Mouse (Mus musculus) liver, embryonic 14.5 days (tissue): Measurements from ENCODE around the gene Mrpl44. TPM values are rescaled to one million over a fixed set of nuclear protein-coding genes. Genes with fewer than 3 reads are reported as not detected.
A peak's percentile ranks its signal among the peaks of the same experiment; 100 is the strongest.

Source experiments
- ATAC-seq: fragments of 200-750 bp; cut with Nextera tagmentation; 2 replicates; pipeline ENCODE4 v1.8.0; 2017; ENCODE audit warnings: moderate number of reproducible peaks, mild to moderate bottlenecking, moderate library complexity; ENCODE audit not compliant: insufficient read depth
- DNase-seq, 3 experiments: peaks; one replicate each; pipeline ENCODE4 v3.0.0-alpha.2; 2012 to 2013; ENCODE audit warnings: low read depth in 3 of 3, low spot score in 3 of 3
- H3K27ac ChIP-seq: fragments of 300-500 bp; sonication (generic); 2 replicates; pipeline ENCODE4 v1.5.1; 2014; ENCODE audit warnings: moderate library complexity, mild to moderate bottlenecking, control low read depth, inconsistent platforms
- H3K27me3 ChIP-seq: fragments of 300-500 bp; sonication (generic); 2 replicates; pipeline ENCODE4 v1.6.1; 2014; ENCODE audit warnings: mild to moderate bottlenecking, low read length, moderate library complexity; ENCODE audit not compliant: control insufficient read depth, insufficient read depth
- H3K36me3 ChIP-seq: fragments of 300-500 bp; sonication (generic); replicated peaks from 2 replicates; pipeline ENCODE4 v1.6.1; 2014; ENCODE audit warnings: low read depth; ENCODE audit not compliant: control insufficient read depth, insufficient read depth
- H3K4me1 ChIP-seq, 2 experiments: fragments of 200-500 bp in 1 of 2; fragments of 300-500 bp in 1 of 2; sonication (generic) in 1 of 2; replicated peaks; 2 replicates each; pipeline ENCODE4 v1.6.1; 2012 to 2014; ENCODE audit warnings: antibody characterized with exemption in 1 of 2, inconsistent platforms in 1 of 2, low read length in 1 of 2; ENCODE audit not compliant: control insufficient read depth in 2 of 2, insufficient read depth in 2 of 2
- H3K4me2 ChIP-seq: fragments of 300-500 bp; sonication (generic); 2 replicates; pipeline ENCODE4 v1.6.1; 2014; ENCODE audit warnings: low read depth, mild to moderate bottlenecking, control low read depth, moderate library complexity
- H3K4me3 ChIP-seq, 2 experiments: fragments of 200-500 bp in 1 of 2; fragments of 300-500 bp in 1 of 2; sonication (generic) in 1 of 2; 2 replicates each; pipeline ENCODE4 v1.5.1; 2012 to 2014; ENCODE audit warnings: low read depth in 2 of 2, low read length in 2 of 2, mild to moderate bottlenecking in 2 of 2, control low read depth in 1 of 2, inconsistent platforms in 1 of 2, moderate library complexity in 1 of 2; ENCODE audit not compliant: insufficient read depth in 1 of 2
- H3K9ac ChIP-seq: fragments of 300-500 bp; sonication (generic); replicated peaks from 2 replicates; pipeline ENCODE4 v1.6.1; 2014; ENCODE audit warnings: mild to moderate bottlenecking, control low read depth, moderate library complexity
- H3K9me3 ChIP-seq: fragments of 300-500 bp; sonication (generic); 2 replicates; pipeline ENCODE4 v1.6.1; 2016; ENCODE audit warnings: low read length, mixed read lengths; ENCODE audit not compliant: control insufficient read depth
- CTCF ChIP-seq: IDR thresholded peaks from 2 replicates; pipeline ENCODE4 v1.5.1; 2016; ENCODE audit warnings: antibody characterized with exemption, low read depth, control low read depth
- EP300 ChIP-seq: IDR thresholded peaks from 2 replicates; pipeline ENCODE4 v1.6.1; 2016; ENCODE audit warnings: antibody characterized with exemption, low read depth
- WGBS: fragments of 180-500 bp; shearing (Covaris S2); extraction: QIAGEN DNeasy Blood & Tissue Kit; methylation state at CpG from one replicate; pipeline ENCODE4 v1.1.7; 2014; ENCODE audit not compliant: insufficient replicate concordance; 5-methylcytosine and 5-hydroxymethylcytosine counted together
- polyA plus RNA-seq, 2 experiments: library from polyadenylated mRNA; depleted of rRNA in 1 of 2; stranded (reverse) in 1 of 2; unstranded in 1 of 2; fragments of >200 nt; fragmentation: Nextera tagmentation in 1 of 2; extraction: Ambion mirVana in 1 of 2; gene quantifications; 2 replicates each; pipeline versions ENCODE4 v1.2.1 to v1.2.3; 2012 to 2014

The Mrpl44 gene
- polyA plus RNA-seq, 2 experiments, result 12.5 to 19.5 TPM

DNA sequence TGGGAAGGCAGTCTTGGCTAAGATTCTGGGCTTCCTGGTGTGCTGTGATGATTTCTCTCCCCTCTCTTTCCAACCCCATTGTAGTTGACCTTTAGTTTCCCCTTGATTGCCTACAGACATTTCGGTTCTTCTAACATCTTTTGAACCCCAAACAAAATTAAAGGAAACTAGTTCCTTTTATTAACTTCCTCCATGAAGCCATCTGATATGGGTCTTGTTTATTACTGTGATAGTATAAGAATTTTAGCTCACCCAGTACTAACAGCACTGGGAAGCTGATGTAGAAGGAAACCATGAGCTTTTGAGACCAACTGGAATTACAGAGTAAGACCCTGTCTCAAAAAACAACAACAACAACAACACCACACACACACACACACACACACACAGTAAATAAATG, 7.6 kb upstream of the Mrpl44 start:
- H3K27ac ChIP-seq, result no peak overlapping the region
- no peaks in the 10 kb centered on the region for H3K36me3 ChIP-seq
- TF ChIP-seq EP300 (no peak), CTCF (no peak)
- H3K9ac ChIP-seq, result no peak overlapping the region
- no peaks in the 10 kb centered on the region for H3K27me3 ChIP-seq
- no peak for DNase-seq
- no peak for ATAC-seq
- WGBS, result 18% methylated on average over 1 of the region's 1 CpGs
- H3K4me1 ChIP-seq, result peaks cover 0 to under 1% of the 10 kb centered on the region in 2 experiments; a peak in 1 of 4 replicates
- H3K9me3 ChIP-seq, result no peaks in the 10 kb centered on the region
- H3K4me2 ChIP-seq, result no peak overlapping the region
- no peak overlapping the region for H3K4me3 ChIP-seq

DNA sequence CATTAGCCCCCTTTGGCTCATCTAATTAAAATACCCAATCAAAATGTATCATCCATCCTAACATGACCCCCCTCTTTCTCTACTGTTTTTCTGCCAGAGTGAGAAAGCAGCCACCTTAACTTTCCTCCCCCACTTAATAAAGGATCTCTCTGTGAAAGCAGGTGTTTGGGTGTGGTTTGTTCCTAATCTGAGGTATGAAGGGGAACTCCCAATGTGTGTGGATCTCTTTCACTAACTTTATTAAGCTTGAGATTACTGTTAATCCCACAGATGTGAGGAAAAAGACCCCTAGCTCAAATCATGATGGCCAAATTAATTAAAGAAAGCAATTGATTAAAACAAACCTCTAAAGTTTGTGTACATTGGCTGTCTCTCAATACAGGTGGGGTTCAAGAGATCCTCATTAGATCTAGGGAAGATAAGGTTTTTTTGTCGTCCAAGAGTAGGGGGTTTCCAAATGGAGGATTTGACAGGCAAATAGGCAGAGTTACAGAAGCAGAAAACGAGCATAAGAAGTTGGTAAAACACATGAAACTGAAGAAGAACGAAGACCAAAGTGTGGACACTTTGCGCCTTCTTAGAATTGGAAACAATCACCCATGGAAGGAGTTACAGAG, 1.5 kb upstream of the Mrpl44 start:
- Histone ChIP-seq H3K9me3 (no peaks in the 10 kb centered on the region), H3K4me2 (no peak overlapping the region), H3K4me1 (no peaks in the 10 kb centered on the region; a peak in 1 of 4 replicates), H3K9ac (no peak overlapping the region), H3K27me3 (no peaks in the 10 kb centered on the region), H3K4me3 (no peak overlapping the region), H3K36me3 (peaks cover 2% of the 10 kb centered on the region), H3K27ac (no peak overlapping the region)
- ATAC-seq (no peak), DNase-seq (no peak)
- TF ChIP-seq EP300, result no peak
- TF ChIP-seq CTCF, result no peak
- WGBS, result 55% methylated on average over 4 of the region's 4 CpGs

GRCm38 (mm10) chr1:79778011-79778410, 2.2 kb downstream of the Mrpl44 start:
- Histone ChIP-seq H3K27ac (no peak overlapping the region), H3K4me3 (no peak overlapping the region), H3K36me3 (peaks cover 18% of the 10 kb centered on the region), H3K9ac (no peak overlapping the region), H3K4me1 (no peaks in the 10 kb centered on the region; a peak in 1 of 4 replicates), H3K4me2 (no peak overlapping the region), H3K9me3 (no peaks in the 10 kb centered on the region), H3K27me3 (no peaks in the 10 kb centered on the region)
- WGBS, result 72% methylated on average over 11 of the region's 11 CpGs
- TF ChIP-seq CTCF (no peak), EP300 (no peak)
- ATAC-seq (no peak), DNase-seq (no peak)

- Histone ChIP-seq H3K4me2 (no peak overlapping the region), H3K27me3 (no peaks in the 10 kb centered on the region), H3K4me3 (no peak overlapping the region), H3K36me3 (peaks cover 18% of the 10 kb centered on the region), H3K9ac (no peak overlapping the region), H3K27ac (no peak overlapping the region), H3K9me3 (no peaks in the 10 kb centered on the region), H3K4me1 (no peaks in the 10 kb centered on the region)
- no peak for TF ChIP-seq EP300
- TF ChIP-seq CTCF, result peak; percentile 55
- DNase-seq, result no peak
- WGBS, result 67% methylated on average over 3 of the region's 3 CpGs
- ATAC-seq, result no peak
These were observed 6.6 kb downstream of the Mrpl44 start for GRCm38 (mm10) chr1:79782433-79782832.

DNA sequence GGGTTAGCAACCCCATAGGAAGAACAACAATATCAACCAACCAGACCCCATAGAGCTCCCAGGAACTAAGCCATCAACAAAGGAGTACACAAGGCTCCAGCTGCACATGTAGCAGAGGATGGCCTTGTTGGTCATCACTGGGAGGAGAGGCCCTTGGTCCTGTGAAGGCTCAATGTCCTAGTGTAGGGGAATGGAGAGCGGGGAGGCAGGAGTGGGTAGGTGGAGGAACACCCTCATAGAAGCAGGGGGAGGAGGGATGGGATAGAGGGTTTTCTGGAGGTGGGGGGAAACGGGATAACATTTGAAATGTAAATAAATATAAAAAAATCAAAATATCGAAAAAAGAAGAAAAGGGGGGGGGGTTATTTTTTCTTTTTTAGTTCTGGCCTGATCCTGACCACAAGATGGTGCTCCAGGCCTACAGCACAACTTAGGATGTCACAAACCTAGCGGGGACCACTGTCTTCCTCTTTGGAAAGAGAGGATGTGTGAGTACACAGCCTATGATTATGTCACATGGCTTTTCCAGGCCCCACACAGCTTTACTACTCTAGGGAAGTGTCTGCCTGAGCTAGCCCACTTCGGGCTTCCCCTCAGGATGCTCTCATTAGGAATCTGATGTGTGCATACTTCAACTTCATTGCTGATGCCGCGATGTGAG, 10.6 kb downstream of the Mrpl44 start:
- Histone ChIP-seq H3K9me3 (no peaks in the 10 kb centered on the region), H3K9ac (no peak overlapping the region), H3K27ac (no peak overlapping the region), H3K36me3 (peaks cover 8% of the 10 kb centered on the region), H3K4me3 (no peak overlapping the region), H3K4me2 (no peak overlapping the region), H3K4me1 (no peaks in the 10 kb centered on the region), H3K27me3 (no peaks in the 10 kb centered on the region)
- no peak for ATAC-seq
- DNase-seq, result no peak
- 46% methylated on average over 7 of the region's 7 CpGs for WGBS
- TF ChIP-seq CTCF, result peak; percentile 49; the same call in 1 of the 2 replicates
- TF ChIP-seq EP300, result no peak
